Mouse (Mus musculus): ENCODE data around the gene Gpr19. TPM values are rescaled to one million over a fixed set of nuclear protein-coding genes. Genes with fewer than 3 reads are reported as not detected.

The Gpr19 gene
- total RNA-seq, 2 experiments from 2014 or later: 5.3 to 6.5 TPM

- DNase-seq (ENCODE audit: low spot score in 2 of 2): no peak
These were observed 8.6 kb downstream of the Gpr19 start for GRCm38 (mm10) chr6:134889763-134890162.

GRCm38 (mm10) chr6:134888563-134889017 is 9.8 kb downstream of the Gpr19 start:
- DNase-seq (ENCODE audit: low spot score in 2 of 2): no peak

- DNase-seq (ENCODE audit: low spot score in 2 of 2): no peak
These were observed 10.5 kb downstream of the Gpr19 start for GRCm38 (mm10) chr6:134887711-134888449.

GRCm38 (mm10) chr6:134887008-134887407 is 11.4 kb downstream of the Gpr19 start:
- no peak for DNase-seq (ENCODE audit: low spot score in 2 of 2)

- DNase-seq (ENCODE audit: low spot score in 2 of 2): no peak
These were observed 11.9 kb downstream of the Gpr19 start for GRCm38 (mm10) chr6:134886475-134886874.

GRCm38 (mm10) chr6:134885515-134885914 is 12.9 kb downstream of the Gpr19 start:
- no peak for DNase-seq (ENCODE audit: low spot score in 2 of 2)

- no peak for DNase-seq (ENCODE audit: low spot score in 2 of 2)
These were observed 14.7 kb downstream of the Gpr19 start for GRCm38 (mm10) chr6:134883661-134884060.

GRCm38 (mm10) chr6:134880046-134880445 is 18.3 kb downstream of the Gpr19 start:
- DNase-seq (ENCODE audit: low spot score in 2 of 2): no peak

- no peak for DNase-seq (ENCODE audit: low spot score in 2 of 2)
These were observed 18.8 kb downstream of the Gpr19 start for GRCm38 (mm10) chr6:134879556-134879955.

- no peak for DNase-seq (ENCODE audit: low spot score in 2 of 2)
These were observed 20.5 kb downstream of the Gpr19 start for GRCm38 (mm10) chr6:134877892-134878291.

- no peak for DNase-seq (ENCODE audit: low spot score in 2 of 2)
These were observed 21.1 kb downstream of the Gpr19 start for GRCm38 (mm10) chr6:134877276-134877675.

- DNase-seq (ENCODE audit: low spot score in 2 of 2): no peak
These were observed 21.6 kb downstream of the Gpr19 start for GRCm38 (mm10) chr6:134876795-134877194.

GRCm38 (mm10) chr6:134873018-134873417 is 25.4 kb downstream of the Gpr19 start:
- no peak for DNase-seq (ENCODE audit: low spot score in 2 of 2)

- DNase-seq (ENCODE audit: low spot score in 2 of 2): no peak
These were observed 26.1 kb downstream of the Gpr19 start for GRCm38 (mm10) chr6:134872236-134872635.

- DNase-seq (ENCODE audit: low spot score in 2 of 2): no peak
These were observed 27.5 kb downstream of the Gpr19 start for GRCm38 (mm10) chr6:134870887-134871286.

- DNase-seq (ENCODE audit: low spot score in 2 of 2): no peak
These were observed 28.1 kb downstream of the Gpr19 start for GRCm38 (mm10) chr6:134870209-134870742.

- DNase-seq (ENCODE audit: low spot score in 2 of 2): no peak
These were observed 31.1 kb downstream of the Gpr19 start for GRCm38 (mm10) chr6:134867325-134867724.

- no peak for DNase-seq (ENCODE audit: low spot score in 2 of 2)
These were observed 32.3 kb downstream of the Gpr19 start for GRCm38 (mm10) chr6:134866113-134866512.

GRCm38 (mm10) chr6:134863146-134863545 is 35.2 kb downstream of the Gpr19 start:
- DNase-seq (ENCODE audit: low spot score in 2 of 2): peak; percentile 96

- DNase-seq (ENCODE audit: low spot score in 2 of 2): no peak
These were observed 35.7 kb downstream of the Gpr19 start for GRCm38 (mm10) chr6:134862671-134863104.

GRCm38 (mm10) chr6:134861386-134861785 is 37.0 kb downstream of the Gpr19 start:
- DNase-seq (ENCODE audit: low spot score in 2 of 2): no peak

- DNase-seq (ENCODE audit: low spot score in 2 of 2): no peak
These were observed 38.1 kb downstream of the Gpr19 start for GRCm38 (mm10) chr6:134860275-134860674.

GRCm38 (mm10) chr6:134859021-134859420 is 39.4 kb downstream of the Gpr19 start:
- no peak for DNase-seq (ENCODE audit: low spot score in 2 of 2)

Measured in adrenal gland, adult 18-20 months (tissue).